Mouse (Mus musculus) MEL (cell line): ENCODE measurements around the gene B830017H08Rik.

ENCODE experiments used
- CTCF ChIP-seq, 3 experiments: IDR thresholded peaks in 2 of 3; conservative IDR thresholded peaks in 1 of 3; 2 replicates each; pipeline ENCODE4 v1.5.1; 2011 to 2012; ENCODE audit warnings: low read length in 3 of 3, low read depth in 2 of 3, mild to moderate bottlenecking in 2 of 3, improper control_type of control experiment in 1 of 3, inconsistent platforms in 1 of 3, mixed read lengths in 1 of 3, moderate library complexity in 1 of 3; ENCODE audit not compliant: control insufficient read depth in 1 of 3, insufficient read depth in 1 of 3, poor library complexity in 1 of 3, severe bottlenecking in 1 of 3
- E2F4 ChIP-seq: IDR thresholded peaks from 2 replicates; pipeline ENCODE4 v1.6.1; 2011; ENCODE audit warnings: low read depth, low read length, improper control_type of control experiment, borderline replicate concordance
- EP300 ChIP-seq, 2 experiments: IDR thresholded peaks; 2 replicates each; pipeline ENCODE4 v1.6.1; 2011; ENCODE audit warnings: improper control_type of control experiment in 2 of 2, low read length in 2 of 2, low read depth in 1 of 2, mild to moderate bottlenecking in 1 of 2
- JUND ChIP-seq: IDR thresholded peaks from 2 replicates; pipeline ENCODE4 v1.6.1; 2011; ENCODE audit warnings: low read depth, mild to moderate bottlenecking, improper control_type of control experiment, low read length
- MAX ChIP-seq: IDR thresholded peaks from 2 replicates; pipeline ENCODE4 v1.6.1; 2011; ENCODE audit warnings: low read length, improper control_type of control experiment
- MAZ ChIP-seq: IDR thresholded peaks from 2 replicates; pipeline ENCODE4 v1.6.1; 2012; ENCODE audit warnings: low read depth, mild to moderate bottlenecking, inconsistent platforms, low read length, improper control_type of control experiment
- NRF1 ChIP-seq: IDR thresholded peaks from 2 replicates; pipeline ENCODE4 v1.6.1; 2014; ENCODE audit warnings: low read depth, mild to moderate bottlenecking, inconsistent platforms, low read length, improper control_type of control experiment, moderate library complexity; ENCODE audit not compliant: poor library complexity, insufficient read depth, severe bottlenecking
- POLR2A ChIP-seq, 2 experiments: IDR thresholded peaks; 2 replicates each; pipeline ENCODE4 v1.6.1; 2011 to 2012; ENCODE audit warnings: low read length in 2 of 2, mild to moderate bottlenecking in 2 of 2, control low read depth in 1 of 2, improper control_type of control experiment in 1 of 2, low read depth in 1 of 2, moderate library complexity in 1 of 2; ENCODE audit not compliant: control insufficient read depth in 1 of 2, insufficient read depth in 1 of 2, poor library complexity in 1 of 2

DNA sequence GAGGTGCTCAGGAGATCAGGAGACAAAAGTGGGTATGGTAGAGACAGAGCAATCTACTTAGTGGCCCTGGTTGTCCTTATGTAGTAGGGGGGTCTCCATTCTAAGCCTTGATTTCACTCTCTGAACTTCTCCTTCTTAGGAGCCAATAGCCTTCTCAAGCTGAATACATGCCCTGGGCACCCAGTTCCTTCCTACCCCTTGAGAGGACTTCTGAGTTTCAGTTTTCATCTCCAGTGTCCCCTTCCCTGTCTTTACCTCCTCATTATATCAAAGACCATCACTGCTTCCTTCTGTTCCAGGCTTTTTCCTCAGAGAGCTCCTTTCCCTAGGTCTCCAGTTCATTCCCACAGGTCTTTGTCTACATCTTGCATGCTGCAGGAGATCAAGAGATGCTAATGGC is 36.4 kb upstream of the B830017H08Rik start:
- no peak for TF ChIP-seq MAZ
- TF ChIP-seq EP300 (IDR thresholded peaks at IDR 0.05; ENCODE audit: low read depth in 1 of 2, low read length in 2 of 2) = no peak
- no peak for TF ChIP-seq CTCF (IDR thresholded peaks at IDR 0.05 in 2 of 3, conservative IDR thresholded peaks at IDR 0.05 in 1 of 3; ENCODE audit: control insufficient read depth in 1 of 3, insufficient read depth in 1 of 3, low read depth in 2 of 3, low read length in 3 of 3, poor library complexity in 1 of 3, severe bottlenecking in 1 of 3)
- TF ChIP-seq E2F4 = no peak
- no peak for TF ChIP-seq JUND
- TF ChIP-seq POLR2A (IDR thresholded peaks at IDR 0.05; ENCODE audit: control insufficient read depth in 1 of 2, insufficient read depth in 1 of 2, low read depth in 1 of 2, low read length in 2 of 2, poor library complexity in 1 of 2) = no peak
- no peak for TF ChIP-seq MAX
- TF ChIP-seq NRF1 = no peak
